Mouse (Mus musculus): Measurements from ENCODE around the gene Actn3. TPM values are rescaled to one million over a fixed set of nuclear protein-coding genes. Genes with fewer than 3 reads are reported as not detected.
"Not testable (repeated sequence)": the region's sequence is repeated elsewhere in the genome, so short reads cannot be mapped to it uniquely, and the experiment has no call there.

Gene Actn3
- polyA plus RNA-seq, 1 experiment from 2014 or later = 21.4 TPM

DNA sequence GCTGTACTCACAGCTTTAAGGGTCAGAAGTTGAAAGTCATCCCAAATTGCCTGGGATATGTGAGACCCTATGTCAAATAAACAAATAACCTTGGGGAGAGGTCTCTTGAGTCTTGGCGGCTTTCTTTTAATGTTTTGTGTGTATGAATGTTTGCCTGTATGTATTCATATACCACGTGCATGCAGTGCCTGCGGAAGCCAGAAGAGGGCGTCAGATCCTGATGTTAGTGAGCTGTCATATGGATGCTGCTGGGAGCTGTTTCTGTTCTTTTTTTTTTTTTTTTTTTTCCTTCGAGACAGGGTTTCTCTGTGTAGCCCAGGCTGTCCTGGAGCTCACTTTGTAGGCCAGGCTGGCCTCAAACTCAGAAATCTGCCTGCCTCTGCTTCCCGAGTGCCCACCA lies 64.7 kb downstream of the Actn3 start:
- Histone ChIP-seq H3K4me2 (ENCODE audit: low read depth, low read length) (no peak overlapping the region), H3K4me1 (ENCODE audit: control insufficient read depth, insufficient read depth, low read length) (peaks cover 14% of the 10 kb centered on the region), H3K27me3 (replicated peaks; ENCODE audit: control insufficient read depth, insufficient read depth, low read length) (no peaks in the 10 kb centered on the region), H3K27ac (replicated peaks; ENCODE audit: low read depth, low read length) (no peak overlapping the region), H3K36me3 (ENCODE audit: control insufficient read depth, insufficient read depth, low read length) (no peaks in the 10 kb centered on the region), H3K9ac (ENCODE audit: low read depth, low read length) (no peak overlapping the region), H3K4me3 (ENCODE audit: low read depth, low read length) (no peak overlapping the region), H3K9me3 (ENCODE audit: control insufficient read depth, low read length) (no peaks in the 10 kb centered on the region)
- DNase-seq (ENCODE audit: low spot score) (no peak), ATAC-seq (ENCODE audit: low read depth) (no peak)
- 77% methylated on average over 5 of the region's 6 CpGs for WGBS

DNA sequence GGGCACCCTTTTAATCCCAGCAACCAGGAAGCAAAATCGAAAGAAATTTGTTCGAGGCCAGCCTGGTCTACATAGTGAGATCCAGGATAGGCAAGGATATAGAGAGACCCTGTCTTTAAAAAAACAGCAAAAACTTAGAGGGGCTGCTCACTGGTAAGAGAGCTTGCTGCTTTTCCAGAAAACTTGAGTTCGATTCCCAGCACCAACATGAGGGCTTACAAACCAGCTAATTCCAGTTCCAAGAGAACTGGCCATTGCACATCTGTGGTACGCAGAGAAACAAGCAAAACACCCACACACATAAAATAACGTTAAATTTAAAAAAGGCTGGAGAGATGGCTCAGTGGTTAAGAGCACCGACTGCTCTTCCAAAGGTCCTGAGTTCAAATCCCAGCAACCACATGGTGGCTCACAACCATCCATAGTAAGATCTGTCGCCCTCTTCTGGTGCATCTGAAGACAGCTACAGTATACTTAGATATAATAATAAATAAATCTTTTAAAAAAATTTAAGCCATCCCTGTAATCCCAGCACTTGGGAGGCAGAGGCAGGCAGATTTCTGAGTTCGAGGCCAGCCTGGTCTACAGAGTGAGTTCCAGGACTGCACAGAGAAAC lies 65.3 kb downstream of the Actn3 start:
- H3K27me3 ChIP-seq (replicated peaks; ENCODE audit: control insufficient read depth, insufficient read depth, low read length); H3K36me3 ChIP-seq (ENCODE audit: control insufficient read depth, insufficient read depth, low read length); DNase-seq (ENCODE audit: low spot score); H3K9me3 ChIP-seq (ENCODE audit: control insufficient read depth, low read length); ATAC-seq (ENCODE audit: low read depth): not testable (repeated sequence)
- WGBS = 77% methylated on average over 8 of the region's 8 CpGs
- Histone ChIP-seq H3K4me3 (ENCODE audit: low read depth, low read length) (peak overlapping the region; percentile 75), H3K9ac (ENCODE audit: low read depth, low read length) (peak overlapping the region; percentile 74), H3K4me1 (ENCODE audit: control insufficient read depth, insufficient read depth, low read length) (peaks cover 17% of the 10 kb centered on the region), H3K4me2 (ENCODE audit: low read depth, low read length) (peak overlapping the region; percentile 60), H3K27ac (replicated peaks; ENCODE audit: low read depth, low read length) (peak overlapping the region; percentile 94)

DNA sequence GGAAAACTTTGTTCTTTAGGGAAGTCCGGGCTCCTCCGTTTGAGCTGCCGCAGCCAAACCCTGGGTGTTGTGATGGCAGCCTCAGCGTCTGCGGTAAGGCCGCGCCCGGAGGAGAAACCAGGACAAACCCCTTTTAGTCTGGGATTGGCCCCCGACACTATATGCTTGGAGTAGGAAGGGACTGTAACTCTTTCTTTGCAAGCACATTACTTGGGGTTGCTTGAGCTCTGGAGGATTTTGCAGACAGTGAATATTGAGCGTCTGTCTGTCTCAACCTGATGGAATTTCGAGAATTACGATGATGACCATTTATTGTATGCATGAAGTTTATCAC lies 65.8 kb downstream of the Actn3 start:
- H3K27ac ChIP-seq (replicated peaks; ENCODE audit: low read depth, low read length) = peak overlapping the region; percentile 94
- H3K4me3 ChIP-seq (ENCODE audit: low read depth, low read length) = peak overlapping the region; percentile 75
- H3K27me3 ChIP-seq (replicated peaks; ENCODE audit: control insufficient read depth, insufficient read depth, low read length) = no peaks in the 10 kb centered on the region
- peak; percentile 61 for ATAC-seq (ENCODE audit: low read depth)
- no peak for DNase-seq (ENCODE audit: low spot score)
- no peaks in the 10 kb centered on the region for H3K36me3 ChIP-seq (ENCODE audit: control insufficient read depth, insufficient read depth, low read length)
- H3K4me1 ChIP-seq (ENCODE audit: control insufficient read depth, insufficient read depth, low read length) = peaks cover 17% of the 10 kb centered on the region
- H3K4me2 ChIP-seq (ENCODE audit: low read depth, low read length) = peak overlapping the region; percentile 60
- peak overlapping the region; percentile 74 for H3K9ac ChIP-seq (ENCODE audit: low read depth, low read length)
- no peaks in the 10 kb centered on the region for H3K9me3 ChIP-seq (ENCODE audit: control insufficient read depth, low read length)
- 4% methylated on average over 12 of the region's 12 CpGs for WGBS

Other genes starting within 250 kb of the Actn3 start
- 3.9 and 4.6 TPM in 2 replicates for gene Gm960, start 179.2 kb downstream of the Actn3 start, polyA plus RNA-seq (2014; fragmentation: Nextera tagmentation; extraction: Ambion mirVana)
- 3.7 and 4.0 TPM in 2 replicates for gene Sptbn2, start 166.7 kb downstream of the Actn3 start, polyA plus RNA-seq (2014; fragmentation: Nextera tagmentation; extraction: Ambion mirVana)
- gene Rbm4b, start 121.4 kb downstream of the Actn3 start, polyA plus RNA-seq (2014; fragmentation: Nextera tagmentation; extraction: Ambion mirVana) = 41.1 and 50.0 TPM in 2 replicates
- gene Rbm4, start 84.0 kb downstream of the Actn3 start, polyA plus RNA-seq (2014; fragmentation: Nextera tagmentation; extraction: Ambion mirVana) = 68.6 and 72.0 TPM in 2 replicates
- 14.9 and 17.1 TPM in 2 replicates for gene Gm21992, start 66.3 kb downstream of the Actn3 start, polyA plus RNA-seq (2014; fragmentation: Nextera tagmentation; extraction: Ambion mirVana)
- gene Rbm14, start 66.3 kb downstream of the Actn3 start, polyA plus RNA-seq (2014; fragmentation: Nextera tagmentation; extraction: Ambion mirVana) = 61.5 and 65.3 TPM in 2 replicates
- 48.3 and 54.1 TPM in 2 replicates for gene Ccs, start 38.6 kb downstream of the Actn3 start, polyA plus RNA-seq (2014; fragmentation: Nextera tagmentation; extraction: Ambion mirVana)
- gene Ccdc87, start 38.5 kb downstream of the Actn3 start, polyA plus RNA-seq (2014; fragmentation: Nextera tagmentation; extraction: Ambion mirVana) = 0.54 and 0.64 TPM in 2 replicates
- gene Ctsf, start 22.8 kb downstream of the Actn3 start, polyA plus RNA-seq (2014; fragmentation: Nextera tagmentation; extraction: Ambion mirVana) = 44.1 and 50.4 TPM in 2 replicates
- gene Zdhhc24, start 759 bp upstream of the Actn3 start, polyA plus RNA-seq (2014; fragmentation: Nextera tagmentation; extraction: Ambion mirVana) = 8.6 and 11.6 TPM in 2 replicates
- 4.2 and 5.6 TPM in 2 replicates for gene Bbs1, start 28.7 kb upstream of the Actn3 start, polyA plus RNA-seq (2014; fragmentation: Nextera tagmentation; extraction: Ambion mirVana)
- 78.8 and 95.0 TPM in 2 replicates for gene Dpp3, start 50.4 kb upstream of the Actn3 start, polyA plus RNA-seq (2014; fragmentation: Nextera tagmentation; extraction: Ambion mirVana)
- 2.0 and 2.3 TPM in 2 replicates for gene Peli3, start 65.2 kb upstream of the Actn3 start, polyA plus RNA-seq (2014; fragmentation: Nextera tagmentation; extraction: Ambion mirVana)
- gene Mrpl11, start 84.2 kb upstream of the Actn3 start, polyA plus RNA-seq (2014; fragmentation: Nextera tagmentation; extraction: Ambion mirVana) = 104 and 109 TPM in 2 replicates
- 0.07 TPM in 1 of 2 replicates, not detected in the other for gene Npas4, start 112.4 kb upstream of the Actn3 start, polyA plus RNA-seq (2014; fragmentation: Nextera tagmentation; extraction: Ambion mirVana)
- gene Slc29a2, start 146.0 kb upstream of the Actn3 start, polyA plus RNA-seq (2014; fragmentation: Nextera tagmentation; extraction: Ambion mirVana) = 4.0 and 4.1 TPM in 2 replicates
- 42.9 and 51.5 TPM in 2 replicates for gene B4gat1, start 160.9 kb upstream of the Actn3 start, polyA plus RNA-seq (2014; fragmentation: Nextera tagmentation; extraction: Ambion mirVana)
- gene AC124502.3, start 161.0 kb upstream of the Actn3 start, polyA plus RNA-seq (2014; fragmentation: Nextera tagmentation; extraction: Ambion mirVana) = 0.51 and 1.7 TPM in 2 replicates
- gene Brms1, start 163.4 kb upstream of the Actn3 start, polyA plus RNA-seq (2014; fragmentation: Nextera tagmentation; extraction: Ambion mirVana) = 35.0 and 38.7 TPM in 2 replicates
- 2.3 and 3.0 TPM in 2 replicates for gene Rin1, start 172.6 kb upstream of the Actn3 start, polyA plus RNA-seq (2014; fragmentation: Nextera tagmentation; extraction: Ambion mirVana)
- gene Cd248, start 190.2 kb upstream of the Actn3 start, polyA plus RNA-seq (2014; fragmentation: Nextera tagmentation; extraction: Ambion mirVana) = 138 and 146 TPM in 2 replicates
- 2.6 and 3.0 TPM in 2 replicates for gene Tmem151a, start 207.6 kb upstream of the Actn3 start, polyA plus RNA-seq (2014; fragmentation: Nextera tagmentation; extraction: Ambion mirVana)
- 137 and 140 TPM in 2 replicates for gene Yif1a, start 210.6 kb upstream of the Actn3 start, polyA plus RNA-seq (2014; fragmentation: Nextera tagmentation; extraction: Ambion mirVana)
- 36.0 and 45.8 TPM in 2 replicates for gene Cnih2, start 220.6 kb upstream of the Actn3 start, polyA plus RNA-seq (2014; fragmentation: Nextera tagmentation; extraction: Ambion mirVana)
- gene Rab1b, start 229.2 kb upstream of the Actn3 start, polyA plus RNA-seq (2014; fragmentation: Nextera tagmentation; extraction: Ambion mirVana) = 225 and 254 TPM in 2 replicates
- 13.1 and 15.3 TPM in 2 replicates for gene Klc2, start 240.7 kb upstream of the Actn3 start, polyA plus RNA-seq (2014; fragmentation: Nextera tagmentation; extraction: Ambion mirVana)

All from embryonic facial prominence, embryonic 14.5 days (tissue).